In genomic region chr19:27780030-27780429, GRCm38 (mm10) we compare ENCODE assay signal across 9 mouse cellular contexts.
A peak's percentile ranks its signal among the peaks of the same experiment; 100 is the strongest.
DNase-seq lines count a peak whose midpoint lies in the region; ATAC-seq and TF ChIP-seq lines count a peak whose summit lies in the region.
"Had no signal": no experiment of that assay in that cellular context is flagged by ENCODE, and none has a peak within 500 bp of the region (broad histone marks: within the 10 kb centered on the region; RNA-seq: fewer than 3 reads in every experiment).

No protein-coding gene starts in this region.

- 64% methylated on average over 4 of the region's 4 CpGs for WGBS in neural tube, embryonic 11.5 days
- 60% methylated on average over 4 of the region's 4 CpGs for WGBS in liver, postnatal 0 days (ENCODE audit: insufficient replicate concordance)

- H3K4me2 ChIP-seq in neural tube, embryonic 11.5 days (ENCODE audit: low read depth), result no peak overlapping the region
- H3K4me2 ChIP-seq in liver, postnatal 0 days (ENCODE audit: low read depth, low read length), result no peak overlapping the region
- H3K4me2 ChIP-seq: hindbrain, embryonic 15.5 days had no signal

- H3K4me3 ChIP-seq in neural tube, embryonic 11.5 days (ENCODE audit: low read depth, low read length), result no peak overlapping the region
- H3K4me3 ChIP-seq in liver, postnatal 0 days (ENCODE audit: low read depth, low read length), result no peak overlapping the region
- H3K4me3 ChIP-seq: hindbrain, embryonic 15.5 days had no signal

- ATAC-seq in neural tube, embryonic 11.5 days (ENCODE audit: insufficient read depth, low FRiP score, low TSS enrichment), result no peak
- no peak for ATAC-seq in liver, postnatal 0 days
- ATAC-seq in activated CD4-positive, CD25-positive, alpha-beta regulatory T cell, adult 4 months, result no peak

- no peaks in the 10 kb centered on the region for H3K9me3 ChIP-seq in neural tube, embryonic 11.5 days (ENCODE audit: control insufficient read depth, low read length)
- H3K9me3 ChIP-seq in liver, postnatal 0 days (ENCODE audit: low read length), result no peaks in the 10 kb centered on the region
- H3K9me3 ChIP-seq: hindbrain, embryonic 15.5 days had no signal

- H3K27ac ChIP-seq in neural tube, embryonic 11.5 days (ENCODE audit: low read depth, low read length), result no peak overlapping the region
- no peak overlapping the region for H3K27ac ChIP-seq in liver, postnatal 0 days (ENCODE audit: low read depth)
- H3K27ac ChIP-seq: hindbrain, embryonic 15.5 days had no signal

- no peak for TF ChIP-seq EP300 in liver, postnatal 0 days (IDR thresholded peaks at IDR 0.05; ENCODE audit: low read depth)

- H3K36me3 ChIP-seq in neural tube, embryonic 11.5 days (ENCODE audit: control insufficient read depth, insufficient read depth, low read length), result no peaks in the 10 kb centered on the region
- H3K36me3 ChIP-seq in liver, postnatal 0 days (replicated peaks; ENCODE audit: insufficient read depth, low read length), result no peaks in the 10 kb centered on the region

- DNase-seq in embryo, embryonic 10 days (ENCODE audit: low spot score), result peak; percentile 63
- DNase-seq in embryo, embryonic 9.5 days (ENCODE audit: extremely low spot score), result no peak
- DNase-seq in neural tube, embryonic 11.5 days (ENCODE audit: low spot score), result peak; percentile 14
- DNase-seq in neural tube, embryonic 10.5 days (ENCODE audit: extremely low spot score, low spot score), result no peak
- DNase-seq in cerebellum, adult 8-10 months, result peak; percentile 39
- peak; percentile 48 for DNase-seq in liver, postnatal 0 days
- DNase-seq in gastrocnemius, postnatal 25 days, result no peak

- no peak overlapping the region for H3K9ac ChIP-seq in neural tube, embryonic 11.5 days (ENCODE audit: low read length)
- H3K9ac ChIP-seq in liver, postnatal 0 days (replicated peaks), result no peak overlapping the region
- H3K9ac ChIP-seq: hindbrain, embryonic 15.5 days had no signal

- H3K4me1 ChIP-seq in neural tube, embryonic 11.5 days (ENCODE audit: control insufficient read depth, insufficient read depth, low read length), result no peaks in the 10 kb centered on the region
- no peaks in the 10 kb centered on the region for H3K4me1 ChIP-seq in liver, postnatal 0 days (ENCODE audit: insufficient read depth)
- H3K4me1 ChIP-seq: hindbrain, embryonic 15.5 days had no signal

- peak; percentile 66 for TF ChIP-seq CTCF in liver, postnatal 0 days (IDR thresholded peaks at IDR 0.05; ENCODE audit: low read depth)

- no peaks in the 10 kb centered on the region for H3K27me3 ChIP-seq in neural tube, embryonic 11.5 days (ENCODE audit: control insufficient read depth, insufficient read depth, low read length)
- no peaks in the 10 kb centered on the region for H3K27me3 ChIP-seq in liver, postnatal 0 days (ENCODE audit: insufficient read depth, low read length)
- H3K27me3 ChIP-seq: hindbrain, embryonic 15.5 days had no signal

Comparison
In these comparisons a context has a peak if more than half of its experiments do, and no peak if none do; other contexts are left out.
1. DNase-seq: peak in embryo, embryonic 10 days (single experiment), neural tube, embryonic 11.5 days (single experiment), cerebellum, adult 8-10 months (single experiment) and liver, postnatal 0 days (single experiment); none in embryo, embryonic 9.5 days (single experiment), neural tube, embryonic 10.5 days (single experiment) and gastrocnemius, postnatal 25 days (single experiment).